Mouse (Mus musculus) right cerebral cortex, postnatal 14 days (tissue): ENCODE data around the gene Nrarp.

Experiments
- DNase-seq: peaks from one replicate; pipeline ENCODE4 v3.0.0; 2022

Gene Nrarp

DNA sequence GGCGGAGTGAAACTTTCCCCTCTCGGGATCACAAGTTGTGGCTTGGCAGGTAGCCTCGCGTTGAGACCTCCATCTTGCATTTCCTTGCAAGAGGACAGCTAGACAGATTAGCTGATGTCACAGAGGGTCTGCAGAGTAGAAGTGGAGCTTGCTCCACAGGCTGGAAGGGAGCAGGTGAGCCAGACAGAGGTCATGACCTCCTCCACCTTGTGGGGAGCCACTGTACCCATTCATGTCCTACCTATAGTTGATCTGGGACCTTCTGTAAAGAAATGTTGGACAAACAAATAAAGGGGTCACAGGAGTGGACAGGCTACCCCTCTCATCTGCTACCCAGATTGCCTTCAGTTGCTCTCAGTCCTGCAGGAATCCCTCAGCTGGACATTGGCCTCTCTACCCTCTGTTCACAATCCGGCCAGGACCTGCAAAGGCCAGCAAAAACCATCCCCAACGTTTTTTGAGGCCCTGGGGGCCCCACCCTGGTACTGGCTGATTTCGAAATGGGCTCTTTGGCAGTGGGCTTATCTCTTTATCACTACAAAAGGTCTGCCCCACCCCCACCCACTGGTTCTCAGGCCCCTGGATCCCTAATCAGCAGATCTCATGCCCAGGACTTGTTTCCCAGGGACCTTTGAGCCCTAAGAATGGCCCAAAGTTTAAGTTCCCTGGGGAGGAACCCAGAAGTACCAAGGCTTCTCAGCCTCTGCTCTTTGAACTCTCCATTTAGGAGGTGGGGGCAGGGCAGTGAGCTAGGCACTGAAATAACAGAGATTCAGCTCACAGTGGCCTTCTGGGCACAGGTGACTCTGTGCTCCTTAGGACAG is 5.5 kb upstream of the Nrarp start:
- DNase-seq, result no peak

DNA sequence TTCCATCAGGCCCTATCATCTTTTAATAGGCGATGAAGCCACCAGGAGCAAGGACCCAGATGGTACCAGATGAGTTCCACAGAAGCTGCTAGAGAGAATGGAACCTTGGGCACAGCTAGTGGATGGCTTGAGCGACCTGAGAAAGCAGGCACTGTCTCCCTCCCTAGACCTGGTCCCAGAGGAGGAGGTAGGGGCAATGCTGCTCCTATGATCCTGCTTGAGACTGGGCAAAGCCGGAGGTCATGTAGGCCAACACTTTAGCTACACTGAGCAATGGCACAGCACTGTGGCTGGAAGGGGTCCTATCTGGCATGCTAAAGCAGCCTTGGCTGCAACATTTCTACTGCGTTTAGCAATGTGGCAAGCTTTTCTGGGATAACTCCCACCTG is 4.9 kb upstream of the Nrarp start:
- no peak for DNase-seq

DNA sequence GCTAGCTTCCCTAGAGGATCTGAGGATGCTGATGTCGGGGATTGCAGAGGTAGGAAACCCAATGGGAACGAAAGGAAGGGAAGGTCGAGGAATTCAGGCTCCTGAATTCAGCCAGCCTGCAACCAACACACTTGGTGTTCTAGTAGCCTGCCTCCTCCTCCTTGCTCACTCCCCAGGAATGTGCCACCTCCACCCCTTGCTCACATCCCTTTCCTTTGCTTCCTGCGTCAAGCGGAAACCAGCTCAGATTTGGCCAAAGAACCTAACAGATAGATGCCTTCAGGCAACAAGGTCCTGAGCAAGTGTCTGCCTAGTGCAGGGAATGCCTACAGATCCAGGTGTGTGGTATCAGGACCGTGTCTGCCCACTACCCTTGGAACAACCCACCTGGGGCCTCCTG is 4.0 kb upstream of the Nrarp start:
- no peak for DNase-seq

DNA sequence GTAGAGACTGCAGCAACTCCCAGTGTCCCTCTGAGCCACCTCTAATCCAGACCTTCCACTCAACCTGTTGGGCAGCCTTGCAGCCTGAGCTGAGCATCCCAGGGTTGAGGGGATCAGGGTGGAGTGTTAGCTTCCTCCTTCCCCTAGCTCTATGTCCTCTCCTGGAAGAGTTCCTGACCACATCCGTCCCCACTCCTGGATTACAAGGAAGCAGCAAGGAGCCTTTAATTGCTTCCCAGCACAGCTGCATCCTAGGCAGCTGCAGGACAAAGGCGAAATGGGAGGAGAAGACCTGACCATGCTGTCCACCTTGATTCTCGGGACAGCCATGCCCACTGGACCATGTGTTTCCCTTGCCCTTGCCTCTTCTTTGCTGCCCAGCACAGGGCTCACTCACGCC is 3.5 kb upstream of the Nrarp start:
- DNase-seq, result no peak

DNA sequence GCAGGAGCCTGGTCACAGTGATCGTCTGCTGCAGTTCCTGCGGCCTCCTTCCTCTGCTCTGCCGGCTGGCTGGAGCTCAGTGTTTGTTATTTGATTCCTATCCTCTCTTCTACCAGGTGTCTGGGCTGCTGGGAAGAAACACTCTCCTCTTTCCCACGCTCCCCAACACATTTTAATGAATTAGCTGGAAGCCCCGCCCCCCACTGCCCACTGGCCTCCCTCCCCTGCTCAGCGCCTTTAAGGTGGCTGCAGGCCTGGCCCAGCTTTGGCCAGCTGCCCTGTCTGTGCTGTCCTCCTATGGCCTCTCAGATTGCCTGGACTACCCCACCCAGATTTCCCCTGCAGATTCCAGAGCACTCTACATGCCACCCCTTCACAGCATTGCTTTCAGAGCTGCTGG is 2.9 kb upstream of the Nrarp start:
- peak; percentile 68 for DNase-seq

DNA sequence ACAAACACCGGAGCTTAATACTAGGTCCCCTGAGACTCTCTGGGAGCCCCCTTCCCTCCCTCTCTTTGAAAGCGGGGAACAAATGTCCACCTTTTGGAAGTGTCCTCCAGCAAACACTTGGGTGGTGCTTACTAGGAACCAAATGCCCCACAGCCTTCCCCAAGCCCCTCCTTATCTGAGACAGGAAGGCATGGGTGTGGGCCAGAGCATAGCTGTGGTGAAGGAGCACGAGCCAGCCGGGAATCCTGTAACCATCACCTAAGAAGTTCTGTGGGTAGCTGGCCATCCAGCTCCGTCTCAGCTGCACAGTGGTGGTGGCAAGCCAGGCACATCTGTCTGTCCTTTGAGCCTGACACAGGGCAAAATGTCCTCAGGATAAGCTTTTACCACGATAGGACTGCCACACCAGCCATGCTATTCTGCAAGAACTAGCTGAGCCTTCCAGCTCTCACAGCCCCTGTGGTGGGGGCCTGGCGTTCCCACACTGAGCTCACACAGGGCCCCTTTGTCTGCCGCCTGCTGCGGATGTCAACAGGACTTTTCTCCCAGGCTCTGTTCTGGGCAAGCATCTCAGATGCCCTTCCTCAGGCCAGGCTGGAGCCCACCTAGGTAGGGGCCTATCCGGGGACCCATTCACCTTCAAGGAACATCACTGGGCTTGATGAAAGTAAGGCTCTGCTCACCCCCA is 2.1 kb upstream of the Nrarp start:
- peak; percentile 36 for DNase-seq

DNA sequence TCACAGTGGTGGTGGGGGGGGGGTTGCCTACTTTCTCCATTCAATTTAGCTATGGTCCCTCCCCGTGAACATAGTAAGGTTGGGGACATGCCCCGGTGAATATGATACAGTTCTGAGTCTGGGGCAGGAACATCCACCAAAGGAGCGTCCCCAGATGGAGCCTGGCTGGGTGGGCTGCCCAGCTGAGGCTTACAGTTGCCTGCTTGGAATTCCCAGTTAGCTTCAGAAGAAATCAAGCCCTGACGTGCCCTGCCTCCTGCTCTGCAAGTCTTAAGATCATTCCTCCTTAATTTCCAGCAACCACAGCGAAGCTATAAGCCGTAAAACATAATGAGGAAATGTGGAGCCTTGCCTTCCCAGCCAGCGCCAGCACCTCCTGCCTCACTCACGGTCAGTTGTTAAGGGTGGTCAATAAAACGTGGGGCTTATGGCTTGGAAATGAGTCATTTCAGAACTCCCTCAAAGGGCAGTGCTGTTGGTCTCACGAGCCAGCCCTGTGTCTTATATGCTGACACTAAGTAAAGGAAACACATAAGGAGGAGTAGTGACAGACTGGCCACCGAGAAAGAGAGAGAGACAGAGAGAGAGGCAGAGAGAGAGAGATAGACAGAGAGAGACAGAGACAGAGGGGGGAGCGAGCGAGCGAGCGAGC is 866 bp upstream of the Nrarp start:
- no peak for DNase-seq

DNA sequence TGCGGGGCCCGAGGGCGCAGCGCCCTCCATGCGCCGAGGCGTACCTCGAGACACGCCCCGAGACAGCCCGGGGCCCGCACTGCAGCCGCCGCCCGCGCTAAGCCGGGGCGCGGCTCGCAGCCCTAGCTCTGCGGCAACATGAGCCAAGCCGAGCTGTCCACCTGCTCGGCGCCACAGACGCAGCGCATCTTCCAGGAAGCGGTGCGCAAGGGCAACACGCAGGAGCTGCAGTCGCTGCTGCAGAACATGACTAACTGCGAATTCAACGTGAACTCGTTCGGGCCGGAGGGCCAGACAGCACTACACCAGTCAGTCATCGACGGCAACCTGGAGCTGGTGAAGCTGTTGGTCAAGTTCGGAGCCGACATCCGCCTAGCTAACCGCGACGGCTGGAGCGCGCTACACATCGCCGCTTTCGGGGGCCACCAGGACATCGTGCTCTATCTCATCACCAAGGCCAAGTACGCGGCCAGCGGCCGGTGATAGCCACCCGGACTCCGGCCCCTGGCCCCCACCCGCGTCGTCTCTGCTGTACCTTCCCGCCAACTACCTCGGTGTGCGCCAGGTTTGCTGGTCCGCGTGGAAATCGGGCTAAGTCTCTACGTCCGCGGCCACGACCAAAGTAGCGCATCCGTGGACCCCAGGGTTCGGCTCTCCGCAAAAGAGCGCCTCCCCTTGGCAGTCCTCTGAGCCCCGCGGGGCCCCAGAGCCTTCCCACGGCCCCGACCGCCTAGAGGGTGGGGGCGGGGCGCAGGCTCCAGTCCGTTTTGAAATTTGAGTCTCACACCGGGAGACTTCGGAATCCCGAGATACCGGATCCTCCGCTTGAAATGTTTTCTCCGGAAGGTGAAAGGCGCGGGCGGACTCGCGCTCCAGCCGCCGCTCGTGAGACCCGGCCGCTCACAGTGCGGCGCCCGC is 674 bp downstream of the Nrarp start:
- peak; percentile 43 for DNase-seq

DNA sequence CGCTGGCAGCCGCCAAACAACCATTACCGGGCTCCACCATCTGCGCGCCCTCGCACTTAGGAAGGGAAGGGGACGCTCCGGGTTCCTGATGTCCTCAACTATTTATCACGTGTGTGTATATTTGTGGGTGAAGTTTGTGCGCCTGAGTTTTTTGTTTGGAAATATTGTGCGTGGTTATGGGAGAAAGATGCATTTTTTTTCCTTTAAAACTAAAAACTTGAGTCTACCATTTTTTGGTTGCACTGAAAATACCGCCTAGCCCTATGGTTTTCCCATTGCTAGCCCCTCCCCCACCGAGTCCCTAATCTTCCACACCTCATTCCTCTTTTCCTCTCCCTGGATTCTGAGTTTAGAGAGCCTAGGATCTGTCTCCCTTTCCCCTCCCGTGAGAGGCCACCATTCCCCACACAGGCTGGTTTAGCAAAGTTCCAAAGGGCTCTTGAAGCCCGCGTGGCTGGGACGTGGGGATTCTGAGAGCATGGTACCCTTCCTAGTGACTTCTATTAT is 1.4 kb downstream of the Nrarp start:
- DNase-seq, result no peak

DNA sequence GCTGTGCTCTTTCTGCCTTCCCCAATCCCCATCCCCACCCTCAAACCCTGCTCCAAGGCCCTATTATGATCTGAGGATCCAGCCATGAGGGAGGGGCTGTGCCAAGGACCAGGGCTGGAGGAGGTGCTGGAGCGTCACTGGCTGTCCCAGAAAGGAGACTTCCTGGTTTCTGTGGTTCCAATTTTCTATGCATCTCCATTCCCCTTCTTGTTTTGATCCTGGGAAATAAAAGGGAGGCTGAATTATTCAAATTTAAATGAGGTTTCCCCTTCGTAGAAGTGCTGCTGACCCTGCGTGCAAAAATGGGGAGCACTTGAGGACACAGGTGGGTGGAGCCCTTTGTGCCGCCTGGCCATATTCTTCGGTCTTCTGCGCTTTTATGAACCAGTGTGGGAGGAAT is 2.1 kb downstream of the Nrarp start:
- no peak for DNase-seq

DNA sequence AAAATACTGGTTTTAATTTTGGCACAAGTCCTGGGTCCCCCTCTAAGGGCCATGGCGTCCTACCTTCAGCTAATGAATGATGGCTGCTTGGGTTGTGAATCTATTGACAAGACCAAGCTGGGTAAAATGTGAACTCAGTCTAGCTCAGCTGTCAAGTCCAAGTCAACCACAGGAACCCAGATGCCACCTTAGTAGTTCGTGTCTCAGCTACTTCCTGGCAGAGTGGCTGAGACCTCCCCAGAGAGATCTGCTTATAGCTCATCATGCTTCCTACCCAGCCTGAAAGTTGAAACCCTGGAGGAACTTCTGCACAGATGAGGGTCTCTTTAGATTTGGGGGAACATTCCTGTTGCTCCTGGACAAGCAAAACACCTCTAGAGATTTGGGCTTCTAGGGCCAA is 2.8 kb downstream of the Nrarp start:
- no peak for DNase-seq

DNA sequence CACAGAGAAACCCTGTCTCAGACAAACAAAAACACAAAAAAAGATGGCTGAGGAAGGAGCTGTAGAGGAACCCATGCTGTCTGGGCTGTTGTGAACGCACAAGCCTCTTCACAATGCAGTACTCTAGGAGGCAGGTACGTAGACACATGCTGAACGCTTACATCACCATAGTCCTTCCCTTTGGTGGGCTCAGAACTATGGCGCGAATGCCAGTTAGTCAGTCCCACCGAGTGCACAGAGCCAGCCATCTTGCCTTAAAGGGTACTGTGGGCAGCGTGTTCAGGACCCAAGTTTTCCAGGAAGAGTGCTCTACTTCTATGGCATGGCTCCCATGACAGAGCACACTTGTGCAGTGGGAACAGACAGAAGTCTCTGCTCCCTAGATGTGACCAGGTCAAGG is 3.9 kb downstream of the Nrarp start:
- DNase-seq, result no peak

DNA sequence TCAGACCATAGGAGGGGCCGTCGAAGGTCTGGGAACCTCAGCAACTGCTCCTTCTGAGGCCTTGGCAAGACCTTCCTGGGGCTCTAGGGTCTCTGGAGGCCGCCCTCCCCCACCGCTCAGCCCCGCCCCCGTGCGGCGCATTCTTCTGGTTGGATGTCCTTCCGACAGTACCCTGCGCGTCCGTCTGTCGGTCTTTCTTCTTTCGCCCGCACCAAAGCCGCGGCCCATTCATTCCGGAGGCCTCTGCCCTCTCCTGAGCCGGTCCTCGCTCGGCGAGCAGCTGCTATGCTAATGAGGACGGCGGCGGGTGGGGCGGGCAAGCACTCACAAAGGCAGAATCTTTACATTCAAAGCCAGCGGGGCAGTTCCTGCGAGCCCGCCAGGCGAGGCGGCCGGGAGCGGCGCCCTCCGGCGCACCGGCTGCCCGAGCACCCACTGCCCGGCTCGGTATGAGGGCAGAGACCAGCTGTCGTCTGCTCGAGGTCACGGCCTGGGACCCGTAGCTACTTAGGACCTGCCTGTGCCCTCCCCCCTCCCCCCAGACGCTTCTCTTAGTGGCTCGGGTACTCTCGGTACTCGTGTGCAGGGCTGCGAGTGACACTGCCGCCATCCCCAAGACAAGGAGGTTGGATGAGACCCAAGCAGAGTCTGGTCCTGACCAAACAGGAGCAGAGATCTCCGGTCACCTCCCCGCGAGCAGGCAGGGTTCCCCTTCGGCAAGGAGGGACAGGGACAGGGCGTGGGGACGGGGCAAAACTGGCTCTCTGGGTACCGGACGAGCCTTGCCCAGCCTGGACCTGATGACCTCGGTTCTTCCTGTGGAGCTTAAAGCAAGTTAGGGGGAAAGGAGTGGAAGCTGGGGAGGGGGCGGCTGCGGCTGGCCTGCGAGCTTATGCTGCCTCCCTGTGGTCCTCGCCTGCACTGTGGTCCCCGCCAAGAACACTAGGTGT is 5.3 kb downstream of the Nrarp start:
- peak; percentile 60 for DNase-seq

DNA sequence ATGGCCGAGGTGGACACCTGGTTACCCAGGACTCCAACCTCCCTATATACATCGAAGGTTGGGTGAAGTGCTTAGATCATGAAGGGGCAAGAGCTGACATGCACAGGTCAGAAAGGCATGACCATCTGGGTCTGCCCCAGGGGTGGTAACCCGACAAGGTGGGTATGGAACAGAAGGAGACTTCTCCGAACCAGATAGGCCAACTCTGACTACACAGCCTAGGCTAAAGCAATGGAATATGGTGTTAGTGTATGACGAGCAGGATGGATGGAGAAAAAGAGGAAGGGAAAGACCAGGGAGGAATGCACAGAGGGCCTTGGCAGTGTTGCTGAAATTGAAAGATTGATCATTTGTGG is 6.0 kb downstream of the Nrarp start:
- no peak for DNase-seq

DNA sequence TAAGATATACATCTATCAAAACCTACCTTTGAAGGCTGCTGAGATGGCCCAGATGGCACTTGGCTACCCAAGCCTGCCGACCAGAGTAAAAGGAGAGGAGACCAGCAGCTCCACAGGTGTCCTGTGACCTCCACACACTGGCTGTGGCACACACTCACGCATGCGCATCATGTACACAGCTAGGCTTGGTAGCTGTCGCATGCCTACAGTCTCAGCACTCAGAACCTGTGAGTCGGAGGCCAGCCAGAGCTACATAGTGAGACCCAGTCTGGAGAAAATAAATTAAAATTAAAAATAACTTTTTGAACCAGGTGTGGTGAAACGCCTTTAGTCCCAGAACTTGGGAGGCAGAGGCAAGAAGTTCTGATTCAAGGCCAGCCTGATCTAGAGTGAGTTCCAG is 7.3 kb downstream of the Nrarp start:
- no peak for DNase-seq

DNA sequence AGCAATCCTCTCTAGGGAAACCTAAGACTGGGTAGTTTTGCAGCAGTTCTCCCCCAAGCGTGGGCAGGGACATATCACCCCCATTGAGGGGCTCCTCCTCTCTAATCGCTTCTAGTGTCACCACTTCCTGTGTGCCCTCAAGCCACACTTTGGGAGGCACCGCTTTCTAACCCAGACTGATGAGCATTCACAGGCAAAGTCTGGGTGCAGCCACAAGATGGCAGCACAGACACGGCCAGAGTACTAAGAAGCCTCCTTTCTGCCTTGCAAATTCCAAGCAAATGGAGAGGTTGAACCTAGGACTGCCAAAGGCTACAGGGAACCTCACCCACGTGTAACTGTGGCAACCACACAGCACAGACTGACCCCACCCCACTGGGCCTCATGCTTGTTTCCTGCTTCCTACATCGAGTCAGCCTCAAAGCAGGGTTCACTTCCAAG is 12.8 kb downstream of the Nrarp start:
- peak; percentile 72 for DNase-seq

DNA sequence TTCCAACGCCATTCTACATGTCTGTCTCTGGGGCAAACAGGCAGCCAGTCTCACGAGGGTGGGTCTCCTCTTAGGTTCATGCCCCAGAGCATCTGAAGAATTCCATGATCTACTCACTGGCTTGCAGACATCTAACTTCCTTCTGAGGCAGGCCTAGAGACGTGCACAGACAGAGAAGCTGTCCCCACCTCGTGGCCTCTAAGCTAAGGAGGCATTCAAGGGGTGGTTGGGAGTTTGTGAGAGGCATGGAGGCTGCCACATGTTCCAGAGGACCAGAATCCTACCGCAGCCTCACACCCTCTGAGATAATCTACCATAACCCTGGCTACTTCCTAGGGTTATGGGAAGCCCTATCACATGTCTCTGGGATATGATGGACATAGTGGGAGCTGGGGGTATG is 13.4 kb downstream of the Nrarp start:
- DNase-seq, result no peak

DNA sequence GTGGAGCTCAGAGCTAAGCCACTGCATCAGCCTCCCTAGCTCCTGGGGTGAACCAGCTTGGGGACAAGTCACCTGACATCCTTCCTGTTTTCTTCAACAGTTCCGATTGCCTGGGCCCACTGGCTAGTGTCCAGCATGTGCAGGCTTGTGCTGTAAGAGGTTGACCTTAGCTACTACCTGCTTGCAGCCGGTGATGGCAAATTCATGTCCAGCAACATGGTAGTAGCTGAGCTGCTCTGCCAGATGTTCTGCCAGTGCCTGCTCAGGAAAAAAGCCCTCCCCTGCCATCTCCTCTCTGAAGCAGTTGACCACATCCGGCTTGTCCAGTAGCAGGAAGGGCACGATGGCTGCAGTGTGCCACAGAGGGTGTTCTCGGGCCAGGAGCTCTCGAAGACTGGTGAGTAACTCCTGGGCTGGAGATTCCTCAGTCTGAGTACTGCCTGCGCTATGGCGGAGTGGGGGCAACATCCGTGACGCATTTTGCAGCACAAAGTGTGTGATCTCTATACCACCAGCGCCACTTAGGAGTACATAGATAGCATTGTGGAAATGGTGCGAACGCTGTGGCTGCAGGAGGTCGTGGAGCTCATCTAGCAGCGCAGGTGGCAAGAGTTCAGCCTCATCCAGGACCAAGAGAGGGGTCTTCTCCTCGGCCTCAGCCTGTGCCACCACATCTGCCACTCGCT is 14.1 kb downstream of the Nrarp start:
- DNase-seq, result no peak

DNA sequence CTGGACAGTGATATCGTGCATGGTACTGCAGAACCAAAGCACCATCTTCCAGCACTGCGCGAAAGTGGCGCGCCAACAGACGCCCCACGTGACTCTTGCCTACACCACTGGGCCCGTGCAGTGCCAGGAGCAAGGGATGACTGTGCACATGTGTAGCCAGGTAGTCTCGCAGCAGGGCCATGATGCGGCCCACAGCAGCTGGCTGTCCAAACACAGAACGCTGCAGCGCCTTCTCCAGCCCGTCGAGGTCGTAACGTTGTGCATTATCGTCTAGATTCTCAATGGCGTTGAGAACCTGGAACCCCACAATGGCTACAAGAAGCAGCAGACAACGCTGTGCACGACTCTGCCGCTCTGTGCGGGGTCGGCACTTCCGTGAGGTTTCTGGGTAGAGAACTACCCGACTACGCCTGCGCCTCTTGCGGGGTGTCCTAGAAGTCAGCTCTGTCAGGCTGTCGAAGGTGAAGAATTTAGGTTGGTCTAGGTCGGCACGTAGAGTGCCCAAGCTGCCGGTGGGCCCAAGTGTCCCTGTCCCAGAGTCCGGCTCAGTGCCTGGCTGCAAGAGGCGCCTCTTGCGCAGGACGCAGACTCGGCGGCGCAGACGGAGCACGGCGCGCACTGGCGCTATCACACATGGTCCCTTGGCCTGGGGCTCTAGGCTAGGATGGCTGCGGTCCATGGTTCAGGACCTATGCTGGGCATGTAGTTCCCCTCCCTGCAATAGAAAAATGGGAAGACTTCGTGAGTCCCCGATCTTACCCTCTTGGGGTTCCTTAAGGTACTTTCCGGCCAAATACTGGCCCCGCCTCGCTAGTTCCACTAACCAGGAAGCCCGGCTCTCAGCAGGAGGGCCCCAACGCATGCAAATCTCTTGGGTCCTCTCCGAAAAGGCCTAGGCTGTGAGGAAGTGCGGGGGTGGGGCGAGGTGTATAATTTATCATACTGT is 14.9 kb downstream of the Nrarp start:
- no peak for DNase-seq
